Mouse (Mus musculus) liver, embryonic 14.5 days (tissue): ENCODE measurements around the gene Efcab12. TPM values are rescaled to one million over a fixed set of nuclear protein-coding genes. Genes with fewer than 3 reads are reported as not detected.

ENCODE experiments used
- ATAC-seq: fragments of 200-750 bp; cut with Nextera tagmentation; 2 replicates; pipeline ENCODE4 v1.8.0; 2017; ENCODE audit warnings: moderate number of reproducible peaks, mild to moderate bottlenecking, moderate library complexity; ENCODE audit not compliant: insufficient read depth
- DNase-seq, 3 experiments: peaks; one replicate each; pipeline ENCODE4 v3.0.0-alpha.2; 2012 to 2013; ENCODE audit warnings: low read depth in 3 of 3, low spot score in 3 of 3
- H3K27ac ChIP-seq: fragments of 300-500 bp; sonication (generic); 2 replicates; pipeline ENCODE4 v1.5.1; 2014; ENCODE audit warnings: moderate library complexity, mild to moderate bottlenecking, control low read depth, inconsistent platforms
- H3K27me3 ChIP-seq: fragments of 300-500 bp; sonication (generic); 2 replicates; pipeline ENCODE4 v1.6.1; 2014; ENCODE audit warnings: mild to moderate bottlenecking, low read length, moderate library complexity; ENCODE audit not compliant: control insufficient read depth, insufficient read depth
- H3K36me3 ChIP-seq: fragments of 300-500 bp; sonication (generic); replicated peaks from 2 replicates; pipeline ENCODE4 v1.6.1; 2014; ENCODE audit warnings: low read depth; ENCODE audit not compliant: control insufficient read depth, insufficient read depth
- H3K4me1 ChIP-seq, 2 experiments: fragments of 200-500 bp in 1 of 2; fragments of 300-500 bp in 1 of 2; sonication (generic) in 1 of 2; replicated peaks; 2 replicates each; pipeline ENCODE4 v1.6.1; 2012 to 2014; ENCODE audit warnings: antibody characterized with exemption in 1 of 2, inconsistent platforms in 1 of 2, low read length in 1 of 2; ENCODE audit not compliant: control insufficient read depth in 2 of 2, insufficient read depth in 2 of 2
- H3K4me2 ChIP-seq: fragments of 300-500 bp; sonication (generic); 2 replicates; pipeline ENCODE4 v1.6.1; 2014; ENCODE audit warnings: low read depth, mild to moderate bottlenecking, control low read depth, moderate library complexity
- H3K4me3 ChIP-seq, 2 experiments: fragments of 200-500 bp in 1 of 2; fragments of 300-500 bp in 1 of 2; sonication (generic) in 1 of 2; 2 replicates each; pipeline ENCODE4 v1.5.1; 2012 to 2014; ENCODE audit warnings: low read depth in 2 of 2, low read length in 2 of 2, mild to moderate bottlenecking in 2 of 2, control low read depth in 1 of 2, inconsistent platforms in 1 of 2, moderate library complexity in 1 of 2; ENCODE audit not compliant: insufficient read depth in 1 of 2
- H3K9ac ChIP-seq: fragments of 300-500 bp; sonication (generic); replicated peaks from 2 replicates; pipeline ENCODE4 v1.6.1; 2014; ENCODE audit warnings: mild to moderate bottlenecking, control low read depth, moderate library complexity
- H3K9me3 ChIP-seq: fragments of 300-500 bp; sonication (generic); 2 replicates; pipeline ENCODE4 v1.6.1; 2016; ENCODE audit warnings: low read length, mixed read lengths; ENCODE audit not compliant: control insufficient read depth
- CTCF ChIP-seq: IDR thresholded peaks from 2 replicates; pipeline ENCODE4 v1.5.1; 2016; ENCODE audit warnings: antibody characterized with exemption, low read depth, control low read depth
- EP300 ChIP-seq: IDR thresholded peaks from 2 replicates; pipeline ENCODE4 v1.6.1; 2016; ENCODE audit warnings: antibody characterized with exemption, low read depth
- WGBS: fragments of 180-500 bp; shearing (Covaris S2); extraction: QIAGEN DNeasy Blood & Tissue Kit; methylation state at CpG from one replicate; pipeline ENCODE4 v1.1.7; 2014; ENCODE audit not compliant: insufficient replicate concordance; 5-methylcytosine and 5-hydroxymethylcytosine counted together
- polyA plus RNA-seq, 2 experiments: library from polyadenylated mRNA; depleted of rRNA in 1 of 2; stranded (reverse) in 1 of 2; unstranded in 1 of 2; fragments of >200 nt; fragmentation: Nextera tagmentation in 1 of 2; extraction: Ambion mirVana in 1 of 2; gene quantifications; 2 replicates each; pipeline versions ENCODE4 v1.2.1 to v1.2.3; 2012 to 2014

The Efcab12 gene
- polyA plus RNA-seq, 2 experiments: 0.11 TPM; not detected in 1

DNA sequence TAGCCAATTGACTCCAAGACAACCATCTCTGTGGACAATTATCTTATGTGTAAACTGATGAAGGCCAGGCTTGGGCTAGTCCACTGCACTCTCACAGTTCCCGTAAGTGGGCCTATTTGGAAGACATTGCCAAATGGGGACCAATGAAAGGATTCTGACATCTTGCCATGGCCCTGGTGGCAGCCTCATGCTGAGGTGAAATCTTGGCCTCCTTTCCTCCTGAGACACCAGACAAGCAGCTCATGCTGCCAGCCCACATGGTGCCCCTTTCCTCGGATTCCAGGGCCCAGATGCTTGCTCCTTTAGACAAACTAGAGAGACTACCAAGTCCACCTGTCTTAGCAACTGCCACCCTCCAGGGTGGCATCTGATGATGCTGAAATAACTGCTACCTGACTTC lies 20.1 kb downstream of the Efcab12 start:
- no peak overlapping the region for H3K27ac ChIP-seq
- H3K36me3 ChIP-seq: no peaks in the 10 kb centered on the region
- H3K9me3 ChIP-seq: no peaks in the 10 kb centered on the region
- H3K27me3 ChIP-seq: no peaks in the 10 kb centered on the region
- WGBS: 65% methylated on average over 2 of the region's 2 CpGs
- no peak for TF ChIP-seq EP300
- no peak for TF ChIP-seq CTCF
- no peak for DNase-seq
- no peak overlapping the region for H3K4me3 ChIP-seq
- H3K4me1 ChIP-seq: peaks cover 19 to 31% of the 10 kb centered on the region in 2 experiments
- ATAC-seq: no peak
- H3K4me2 ChIP-seq: no peak overlapping the region
- no peak overlapping the region for H3K9ac ChIP-seq

DNA sequence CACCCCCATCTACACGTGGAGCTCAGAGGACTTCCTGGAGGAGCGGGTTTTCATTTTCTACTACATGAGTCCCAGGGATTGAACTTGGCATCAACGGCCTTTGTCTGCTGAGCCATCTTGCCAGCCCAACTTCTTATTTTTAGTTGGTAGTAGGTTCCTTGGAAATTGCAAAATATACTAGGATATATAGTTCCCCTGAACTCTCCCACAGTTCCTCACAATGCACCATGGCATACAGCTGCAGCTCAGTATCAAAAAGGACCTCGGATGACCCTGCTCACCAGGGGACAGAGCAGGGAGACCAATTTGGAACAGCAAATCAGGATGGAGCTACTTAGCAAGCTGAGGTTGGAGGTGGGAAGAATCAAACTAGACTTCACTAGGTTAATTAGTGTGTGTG lies 23.2 kb downstream of the Efcab12 start:
- ATAC-seq (no peak), DNase-seq (no peak)
- H3K4me1 ChIP-seq: peaks cover 11 to 16% of the 10 kb centered on the region in 2 experiments
- TF ChIP-seq CTCF (no peak), EP300 (no peak)
- H3K36me3 ChIP-seq: no peaks in the 10 kb centered on the region
- no peak overlapping the region for H3K4me3 ChIP-seq
- no peak overlapping the region for H3K4me2 ChIP-seq
- WGBS: 56% methylated on average over 4 of the region's 4 CpGs
- H3K9me3 ChIP-seq: no peaks in the 10 kb centered on the region
- no peak overlapping the region for H3K27ac ChIP-seq
- no peaks in the 10 kb centered on the region for H3K27me3 ChIP-seq
- no peak overlapping the region for H3K9ac ChIP-seq

- Histone ChIP-seq H3K9me3 (no peaks in the 10 kb centered on the region), H3K4me1 (peaks cover 5 to 12% of the 10 kb centered on the region in 2 experiments; a peak in 3 of 4 replicates), H3K27ac (no peak overlapping the region), H3K4me3 (no peak overlapping the region), H3K4me2 (peak overlapping the region; percentile 32), H3K9ac (no peak overlapping the region), H3K27me3 (no peaks in the 10 kb centered on the region), H3K36me3 (no peaks in the 10 kb centered on the region)
- DNase-seq (peak; percentile 52 to 69 (median 68)), ATAC-seq (peak; percentile 72)
- 9% methylated on average over 4 of the region's 4 CpGs for WGBS
- TF ChIP-seq CTCF (peak; percentile 90), EP300 (peak; percentile 19; the same call in 1 of the 2 replicates)
These were observed 24.1 kb downstream of the Efcab12 start for GRCm38 (mm10) chr6:115814104-115814503.

- peaks cover 9% of the 10 kb centered on the region for H3K36me3 ChIP-seq
- ATAC-seq (no peak), DNase-seq (no peak)
- H3K4me1 ChIP-seq: peaks cover 5 to 19% of the 10 kb centered on the region in 2 experiments; a peak in 3 of 4 replicates
- H3K27ac ChIP-seq: no peak overlapping the region
- H3K9me3 ChIP-seq: no peaks in the 10 kb centered on the region
- WGBS: 60% methylated on average over 8 of the region's 8 CpGs
- no peak overlapping the region for H3K4me3 ChIP-seq
- no peak overlapping the region for H3K4me2 ChIP-seq
- H3K27me3 ChIP-seq: no peaks in the 10 kb centered on the region
- H3K9ac ChIP-seq: no peak overlapping the region
- TF ChIP-seq CTCF (no peak), EP300 (no peak)
These were observed 26.6 kb downstream of the Efcab12 start for GRCm38 (mm10) chr6:115811606-115812005.

DNA sequence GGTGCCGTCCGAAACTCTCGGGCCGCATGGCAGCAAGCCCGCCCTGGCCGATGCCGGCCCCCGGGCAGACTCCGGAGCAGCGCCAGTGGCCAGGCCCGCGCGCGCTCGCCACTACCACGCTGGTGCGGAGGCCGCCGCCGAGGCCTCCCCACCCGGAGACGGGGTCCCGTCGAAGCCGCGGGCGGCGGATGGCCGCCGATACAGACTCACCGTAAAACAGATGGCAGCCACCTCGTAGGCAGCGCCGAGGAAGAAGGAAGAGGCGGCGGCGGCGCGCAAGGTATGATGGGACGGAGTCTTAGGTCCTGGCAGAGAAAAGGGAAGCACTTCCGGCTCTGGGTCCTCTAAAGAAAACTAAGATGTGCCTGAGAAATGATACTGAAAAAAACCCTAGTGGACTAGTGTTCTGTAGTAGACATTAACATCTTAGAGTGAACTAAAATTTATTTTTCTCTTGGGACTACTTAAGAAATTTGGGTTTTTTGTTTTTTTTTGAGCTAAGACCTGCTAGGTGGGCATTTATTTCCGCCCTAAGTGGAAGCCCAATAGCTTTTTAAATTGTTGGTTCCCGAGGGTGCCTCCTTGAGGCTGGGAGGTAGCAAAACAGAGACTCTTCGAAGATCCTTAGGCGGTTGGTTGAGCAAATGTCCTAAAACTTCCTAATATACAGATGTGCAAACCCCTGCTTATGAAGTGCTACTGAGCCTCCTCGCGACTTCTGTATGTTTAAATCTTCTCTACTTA lies 29.6 kb downstream of the Efcab12 start, which contains the start of gene Rpl32:
TSS of gene Rpl32 (minus strand) at position 260 of the 744 bp plus-strand sequence.
- no peaks in the 10 kb centered on the region for H3K27me3 ChIP-seq
- peak within 1 kb of the TSS; percentile 81 for H3K4me2 ChIP-seq
- H3K27ac ChIP-seq: peak within 1 kb of the TSS; percentile 76
- TF ChIP-seq CTCF: peak; percentile 53
- TF ChIP-seq EP300: peak; percentile 87
- H3K36me3 ChIP-seq: peaks cover 31% of the 10 kb centered on the region
- ATAC-seq (peak; percentile 83), DNase-seq (peak; percentile 81 to 87 (median 83))
- peak within 1 kb of the TSS; percentile 97 for H3K9ac ChIP-seq
- WGBS: under 1% methylated on average over 47 of the region's 47 CpGs
- H3K4me3 ChIP-seq: peak within 1 kb of the TSS; percentile 93 to 97
- no peaks in the 10 kb centered on the region for H3K9me3 ChIP-seq
- H3K4me1 ChIP-seq: peaks cover 0 to 14% of the 10 kb centered on the region in 2 experiments; a peak in 2 of 4 replicates
